Mouse (Mus musculus) liver, adult 2 months (tissue): ENCODE measurements around the gene Olfr193. TPM values are rescaled to one million over a fixed set of nuclear protein-coding genes. Genes with fewer than 3 reads are reported as not detected.
"Not testable (repeated sequence)": the region's sequence is repeated elsewhere in the genome, so short reads cannot be mapped to it uniquely, and the experiment has no call there.

Experiments used
- DNase-seq: peaks from one replicate; pipeline ENCODE4 v3.0.0-alpha.2; 2011; ENCODE audit warnings: low read depth, low spot score; ENCODE audit errors: extremely low read depth
- H3K27ac ChIP-seq: fragments of 200-500 bp; replicated peaks from 2 replicates; pipeline ENCODE4 v1.5.1; 2012; ENCODE audit warnings: low read depth, mild to moderate bottlenecking, control low read depth, inconsistent platforms, low read length; ENCODE audit not compliant: insufficient read depth
- H3K27me3 ChIP-seq: fragments of 200-500 bp; 2 replicates; pipeline ENCODE4 v1.6.1; 2012; ENCODE audit warnings: mild to moderate bottlenecking, moderate library complexity, low read length, inconsistent platforms; ENCODE audit not compliant: control insufficient read depth, insufficient read depth
- H3K36me3 ChIP-seq: fragments of 200-500 bp; 2 replicates; pipeline ENCODE4 v1.6.1; 2012; ENCODE audit warnings: low read length, inconsistent platforms; ENCODE audit not compliant: control insufficient read depth, insufficient read depth
- H3K4me1 ChIP-seq: fragments of 200-500 bp; 2 replicates; pipeline ENCODE4 v1.6.1; 2011; ENCODE audit warnings: low read length; ENCODE audit not compliant: control insufficient read depth, insufficient read depth
- H3K4me3 ChIP-seq: fragments of 200-500 bp; 2 replicates; pipeline ENCODE4 v1.5.1; 2011; ENCODE audit warnings: low read depth, mild to moderate bottlenecking, control low read depth, low read length, moderate library complexity; ENCODE audit not compliant: insufficient read depth
- H3K79me2 ChIP-seq: fragments of 200-500 bp; 2 replicates; pipeline ENCODE4 v1.6.1; 2012; ENCODE audit warnings: inconsistent platforms, mild to moderate bottlenecking, low read length, moderate library complexity; ENCODE audit not compliant: control insufficient read depth, insufficient read depth
- H3K9ac ChIP-seq: fragments of 200-500 bp; 2 replicates; pipeline ENCODE4 v1.6.1; 2012; ENCODE audit warnings: low read depth, mild to moderate bottlenecking, control low read depth, inconsistent platforms, low read length
- CTCF ChIP-seq: fragments of 200-500 bp; IDR thresholded peaks from 2 replicates; pipeline ENCODE4 v1.5.1; 2011; ENCODE audit warnings: low read depth, low read length, control low read depth
- POLR2A ChIP-seq: fragments of 200-500 bp; IDR thresholded peaks from 2 replicates; pipeline ENCODE4 v1.6.1; 2011; ENCODE audit warnings: low read length, control low read depth; ENCODE audit not compliant: insufficient read depth; ENCODE audit errors: extremely low read depth
- WGBS: fragments of 180-500 bp; shearing (Covaris S2); methylation state at CpG from one replicate; pipeline ENCODE4 v1.1.7; 2018; 5-methylcytosine and 5-hydroxymethylcytosine counted together
- polyA plus RNA-seq: library from polyadenylated mRNA; depleted of rRNA; stranded (reverse); fragments of >200 nt; gene quantifications from 2 replicates; pipeline ENCODE4 v1.2.3, GENCODE M21; 2012; rRNA removed
- total RNA-seq: library from RNA; depleted of rRNA; stranded (reverse); fragments of >200 nt; gene quantifications from 2 replicates; pipeline ENCODE4 v1.2.3, GENCODE M21; 2014; rRNA removed

The Olfr193 gene
- total and polyA plus RNA-seq, 2 experiments, result not detected

DNA sequence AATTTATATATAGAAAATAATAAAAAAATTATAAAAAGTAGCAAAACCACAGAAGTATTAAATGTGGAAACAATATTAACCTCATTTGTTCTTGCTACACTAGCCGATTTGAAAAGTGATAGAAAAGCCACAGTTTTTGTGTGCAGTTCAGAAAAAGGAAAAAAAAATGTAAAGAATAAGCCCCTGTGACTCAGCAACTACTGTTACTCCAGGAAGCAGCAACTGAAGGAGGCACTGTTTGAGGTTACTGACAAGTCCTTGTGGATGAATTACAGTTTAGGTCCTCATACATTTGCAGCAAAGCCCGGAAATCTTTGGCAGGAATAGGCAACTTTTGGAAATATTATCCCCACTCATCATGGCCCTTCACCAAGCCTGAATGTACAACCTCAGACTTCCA lies 6.4 kb downstream of the Olfr193 start:
- WGBS, result 77% methylated on average over 2 of the region's 2 CpGs
- Histone ChIP-seq H3K9ac (no peak overlapping the region), H3K27ac (no peak overlapping the region), H3K36me3 (no peaks in the 10 kb centered on the region), H3K27me3 (no peaks in the 10 kb centered on the region), H3K79me2 (no peaks in the 10 kb centered on the region), H3K4me1 (no peaks in the 10 kb centered on the region), H3K4me3 (no peak overlapping the region)
- DNase-seq, result no peak
- no peak for TF ChIP-seq POLR2A
- TF ChIP-seq CTCF, result no peak

DNA sequence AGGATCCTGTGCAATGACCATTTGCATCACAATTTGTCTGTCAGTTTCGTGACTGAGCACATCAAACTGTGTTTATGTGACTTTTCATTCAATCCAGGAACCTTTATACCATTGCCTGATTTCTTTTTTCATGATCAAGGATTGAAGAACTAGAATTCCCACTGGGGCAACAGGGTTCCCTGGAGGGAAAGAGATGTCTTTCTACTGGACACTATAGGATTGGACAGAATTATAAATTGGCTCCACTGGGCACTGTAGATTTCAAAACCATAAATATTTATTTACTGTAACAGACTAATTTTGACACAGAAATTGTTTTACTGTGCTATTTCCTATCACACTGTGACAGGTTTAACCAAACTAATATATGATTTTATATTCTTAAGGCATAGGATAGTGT lies 22.0 kb downstream of the Olfr193 start, which contains the start of gene Olfr191:
Gene Olfr191, minus strand, starts transcription at position 101 of the 400 bp plus-strand sequence.
- H3K27ac ChIP-seq, H3K79me2 ChIP-seq, DNase-seq, H3K9ac ChIP-seq, H3K27me3 ChIP-seq, H3K4me1 ChIP-seq, H3K4me3 ChIP-seq, H3K36me3 ChIP-seq: not testable (repeated sequence)
- WGBS, result 48% methylated on average over 1 of the region's 1 CpGs

DNA sequence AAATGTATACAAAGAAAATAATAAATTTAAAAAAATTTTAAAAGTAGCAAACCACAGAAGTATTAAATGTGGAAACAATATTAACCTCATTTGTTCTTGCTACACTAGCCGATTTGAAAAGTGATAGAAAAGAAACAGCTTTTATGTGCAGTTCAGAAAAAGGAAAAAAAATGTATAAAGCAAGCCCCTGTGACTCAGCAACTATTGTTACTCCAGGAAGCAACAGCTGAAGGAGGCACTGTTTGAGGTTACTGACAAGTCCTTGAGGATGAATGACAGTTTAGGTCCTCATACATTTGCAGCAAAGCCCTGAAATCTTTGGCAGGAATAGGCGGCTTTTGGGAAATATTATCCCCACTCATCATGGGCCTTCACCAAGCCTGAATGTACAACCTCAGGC lies 30.6 kb downstream of the Olfr193 start:
- H3K27ac ChIP-seq, H3K27me3 ChIP-seq, H3K4me1 ChIP-seq, DNase-seq, H3K36me3 ChIP-seq, H3K4me3 ChIP-seq, H3K9ac ChIP-seq, H3K79me2 ChIP-seq: not testable (repeated sequence)
- WGBS, result 78% methylated on average over 2 of the region's 2 CpGs

DNA sequence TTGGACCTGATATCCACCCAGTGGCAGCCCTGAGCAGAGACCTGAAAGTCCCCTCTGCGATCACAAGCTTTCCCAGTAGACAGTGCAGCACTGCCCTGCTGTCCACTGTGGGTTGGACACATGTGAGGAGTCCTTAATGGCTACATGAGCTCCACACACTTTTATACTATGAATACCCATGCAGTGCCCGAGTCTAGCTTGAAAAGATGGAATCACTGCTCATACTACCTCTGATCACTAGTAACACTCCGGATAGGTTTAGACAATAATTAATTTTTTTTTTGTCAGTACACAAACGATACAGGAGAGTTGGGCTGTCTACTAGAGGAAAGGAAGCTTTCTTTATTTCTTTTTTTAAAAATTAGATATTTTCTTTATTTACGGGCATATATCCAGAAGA lies 33.8 kb downstream of the Olfr193 start, which contains the start of gene Olfr190:
Gene Olfr190, minus strand, starts transcription at position 101 of the 400 bp plus-strand sequence.
- no peak for DNase-seq
- H3K79me2 ChIP-seq, result no peaks in the 10 kb centered on the region
- H3K9ac ChIP-seq, result no peak within 1 kb of the TSS
- no peak within 1 kb of the TSS for H3K4me3 ChIP-seq
- H3K36me3 ChIP-seq, result no peaks in the 10 kb centered on the region
- H3K27me3 ChIP-seq, result no peaks in the 10 kb centered on the region
- WGBS, result 80% methylated on average over 5 of the region's 5 CpGs
- no peak for TF ChIP-seq POLR2A
- TF ChIP-seq CTCF, result no peak
- no peaks in the 10 kb centered on the region for H3K4me1 ChIP-seq
- no peak within 1 kb of the TSS for H3K27ac ChIP-seq

DNA sequence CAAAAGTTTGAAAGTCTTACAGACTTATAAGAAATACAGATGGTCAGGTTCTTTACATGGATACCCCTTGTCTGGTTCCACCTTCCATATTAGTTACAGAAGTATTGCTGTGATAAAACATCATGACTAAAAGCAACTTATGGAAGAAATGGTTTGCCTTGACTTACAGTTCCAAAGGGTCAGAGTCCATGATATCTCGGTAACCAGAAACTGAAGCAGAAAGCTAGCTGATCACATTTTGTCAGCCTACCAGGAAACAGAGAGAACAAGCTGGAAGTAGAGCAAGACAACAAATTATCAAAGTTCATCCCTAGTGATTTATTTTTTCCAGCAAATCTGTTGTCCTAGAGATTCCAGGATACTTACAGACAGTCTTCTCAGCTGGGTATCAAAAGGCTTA lies 38.2 kb downstream of the Olfr193 start:
- 76% methylated on average over 1 of the region's 1 CpGs for WGBS

DNA sequence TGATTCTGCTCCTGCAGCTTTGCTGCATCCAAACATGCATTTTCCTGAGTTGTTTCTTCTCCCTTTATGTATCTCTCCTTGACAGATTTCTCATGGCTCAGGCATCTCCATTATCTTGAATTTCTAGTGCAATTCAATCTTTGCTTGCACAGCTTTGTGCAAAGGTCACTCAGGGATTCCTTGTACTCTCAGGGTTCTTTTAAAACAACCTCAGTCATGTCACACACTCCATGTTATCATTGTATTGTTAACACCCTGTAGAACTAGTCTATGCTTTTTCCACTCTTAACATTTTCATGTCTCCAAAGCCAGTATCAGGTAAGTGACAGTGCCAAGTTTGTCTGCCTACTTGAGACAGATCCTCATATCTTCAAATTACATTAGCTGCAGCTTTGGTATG lies 39.9 kb downstream of the Olfr193 start:
- TF ChIP-seq POLR2A, result no peak
- TF ChIP-seq CTCF, result no peak
- no peaks in the 10 kb centered on the region for H3K79me2 ChIP-seq
- H3K4me3 ChIP-seq, result no peak overlapping the region
- no peaks in the 10 kb centered on the region for H3K36me3 ChIP-seq
- H3K27me3 ChIP-seq, result no peaks in the 10 kb centered on the region
- no peaks in the 10 kb centered on the region for H3K4me1 ChIP-seq
- no peak overlapping the region for H3K9ac ChIP-seq
- no peak for DNase-seq
- H3K27ac ChIP-seq, result no peak overlapping the region

More for the DNA sequence above, 38.2 kb downstream of the Olfr193 start:
- H3K27me3 ChIP-seq, result no peaks in the 10 kb centered on the region
- H3K4me1 ChIP-seq, result no peaks in the 10 kb centered on the region
- no peak overlapping the region for H3K4me3 ChIP-seq
- no peaks in the 10 kb centered on the region for H3K79me2 ChIP-seq
- TF ChIP-seq POLR2A (no peak), CTCF (no peak)
- no peak for DNase-seq
- no peaks in the 10 kb centered on the region for H3K36me3 ChIP-seq
- H3K9ac ChIP-seq, result no peak overlapping the region
- H3K27ac ChIP-seq, result no peak overlapping the region

DNA sequence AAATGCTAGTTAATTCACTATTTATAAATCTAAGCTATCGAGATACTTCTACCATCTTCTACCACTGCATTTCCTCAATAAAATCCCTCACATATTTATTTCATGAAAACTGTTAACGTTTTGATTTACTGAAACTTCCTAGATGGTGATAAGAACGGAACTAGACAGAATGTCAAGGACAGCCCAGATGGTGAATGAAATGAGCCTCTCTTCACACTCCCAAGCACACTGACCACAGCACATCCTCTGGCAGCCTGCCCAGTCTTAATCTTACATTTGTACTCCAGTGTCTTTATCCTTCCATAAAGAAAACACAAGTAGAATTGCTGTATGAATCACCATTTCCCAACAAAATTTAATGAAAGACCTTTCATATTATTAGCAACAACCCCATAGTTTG lies 49.3 kb downstream of the Olfr193 start:
- H3K79me2 ChIP-seq, DNase-seq, H3K9ac ChIP-seq, H3K27ac ChIP-seq, H3K27me3 ChIP-seq, H3K36me3 ChIP-seq, H3K4me1 ChIP-seq, H3K4me3 ChIP-seq: not testable (repeated sequence)
- WGBS, result 61% methylated on average over 3 of the region's 3 CpGs

Other genes with a start within 250 kb of the Olfr193 start
- gene Olfr177, start 237.1 kb downstream of the Olfr193 start, total RNA-seq, result not detected in 2 replicates
- gene Olfr177, start 237.1 kb downstream of the Olfr193 start, polyA plus RNA-seq, result not detected in 2 replicates
- gene Olfr178, start 219.8 kb downstream of the Olfr193 start, total RNA-seq, result not detected in 2 replicates
- gene Olfr178, start 219.8 kb downstream of the Olfr193 start, polyA plus RNA-seq, result not detected in 2 replicates
- gene Olfr181, start 183.1 kb downstream of the Olfr193 start, total RNA-seq, result not detected in 2 replicates
- gene Olfr181, start 183.1 kb downstream of the Olfr193 start, polyA plus RNA-seq, result not detected in 2 replicates
- gene Olfr180, start 182.5 kb downstream of the Olfr193 start, total RNA-seq, result not detected in 2 replicates
- not detected in 2 replicates for gene Olfr180, start 182.5 kb downstream of the Olfr193 start, polyA plus RNA-seq
- gene Olfr183, start 116.5 kb downstream of the Olfr193 start, total RNA-seq, result not detected in 2 replicates
- gene Olfr183, start 116.5 kb downstream of the Olfr193 start, polyA plus RNA-seq, result not detected in 2 replicates
- not detected in 2 replicates for gene Olfr186, start 81.6 kb downstream of the Olfr193 start, total RNA-seq
- gene Olfr186, start 81.6 kb downstream of the Olfr193 start, polyA plus RNA-seq, result not detected in 2 replicates
- gene Olfr187, start 72.1 kb downstream of the Olfr193 start, total RNA-seq, result not detected in 2 replicates
- gene Olfr187, start 72.1 kb downstream of the Olfr193 start, polyA plus RNA-seq, result not detected in 2 replicates
- gene Olfr190, start 33.9 kb downstream of the Olfr193 start, total RNA-seq, result not detected in 2 replicates
- gene Olfr190, start 33.9 kb downstream of the Olfr193 start, polyA plus RNA-seq, result not detected in 2 replicates
- not detected in 2 replicates for gene Olfr191, start 22.1 kb downstream of the Olfr193 start, total RNA-seq
- gene Olfr191, start 22.1 kb downstream of the Olfr193 start, polyA plus RNA-seq, result not detected in 2 replicates
- not detected in 2 replicates for gene Olfr194, start 9.2 kb upstream of the Olfr193 start, total RNA-seq
- not detected in 2 replicates for gene Olfr194, start 9.2 kb upstream of the Olfr193 start, polyA plus RNA-seq
- gene Olfr195, start 35.2 kb upstream of the Olfr193 start, total RNA-seq, result not detected in 2 replicates
- gene Olfr195, start 35.2 kb upstream of the Olfr193 start, polyA plus RNA-seq, result not detected in 2 replicates
- gene Olfr196, start 58.6 kb upstream of the Olfr193 start, total RNA-seq, result not detected in 2 replicates
- gene Olfr196, start 58.6 kb upstream of the Olfr193 start, polyA plus RNA-seq, result not detected in 2 replicates
- gene Olfr198, start 91.7 kb upstream of the Olfr193 start, total RNA-seq, result not detected in 2 replicates
- not detected in 2 replicates for gene Olfr198, start 91.7 kb upstream of the Olfr193 start, polyA plus RNA-seq
- gene Olfr199, start 107.9 kb upstream of the Olfr193 start, total RNA-seq, result not detected in 2 replicates
- gene Olfr199, start 107.9 kb upstream of the Olfr193 start, polyA plus RNA-seq, result not detected in 2 replicates
- gene Olfr201, start 160.8 kb upstream of the Olfr193 start, total RNA-seq, result not detected in 2 replicates
- gene Olfr201, start 160.8 kb upstream of the Olfr193 start, polyA plus RNA-seq, result not detected in 2 replicates
- gene Olfr202, start 174.9 kb upstream of the Olfr193 start, total RNA-seq, result not detected in 2 replicates
- not detected in 2 replicates for gene Olfr202, start 174.9 kb upstream of the Olfr193 start, polyA plus RNA-seq
- not detected in 2 replicates for gene Olfr203, start 187.0 kb upstream of the Olfr193 start, total RNA-seq
- not detected in 2 replicates for gene Olfr203, start 187.0 kb upstream of the Olfr193 start, polyA plus RNA-seq
- not detected in 2 replicates for gene Olfr204, start 206.4 kb upstream of the Olfr193 start, total RNA-seq
- not detected in 2 replicates for gene Olfr204, start 206.4 kb upstream of the Olfr193 start, polyA plus RNA-seq
- gene Olfr205, start 219.3 kb upstream of the Olfr193 start, total RNA-seq, result not detected in 2 replicates
- not detected in 2 replicates for gene Olfr205, start 219.3 kb upstream of the Olfr193 start, polyA plus RNA-seq
- not detected in 2 replicates for gene Olfr206, start 237.4 kb upstream of the Olfr193 start, total RNA-seq
- not detected in 2 replicates for gene Olfr206, start 237.4 kb upstream of the Olfr193 start, polyA plus RNA-seq